Mouse (Mus musculus): ENCODE measurements at regions not wholly inside any gene's neighbourhood (a gene's known extent, or its start where the extent isn't known, plus 50 kb on each side); places are given as distances from the start of the nearest gene placed in this dataset.

GRCm38 (mm10) chrX:53976273-53977135 is 179.0 kb upstream of the Xlr start:
- Histone ChIP-seq H3K4me1 (ENCODE audit: insufficient read depth) (no peaks in the 10 kb centered on the region), H3K27ac (ENCODE audit: low read depth) (no peak overlapping the region), H3K4me2 (peak overlapping the region; percentile 64), H3K36me3 (ENCODE audit: insufficient read depth) (no peaks in the 10 kb centered on the region), H3K4me3 (ENCODE audit: low read depth, low read length) (peak overlapping the region; percentile 32), H3K9ac (no peak overlapping the region), H3K27me3 (ENCODE audit: insufficient read depth, low read length) (no peaks in the 10 kb centered on the region), H3K9me3 (ENCODE audit: low read depth, low read length) (no peaks in the 10 kb centered on the region)
- 8% methylated on average over 39 of the region's 42 CpGs for WGBS
- no peak for TF ChIP-seq CTCF (IDR thresholded peaks at IDR 0.05; ENCODE audit: low read depth)
- DNase-seq (peak; percentile 2), ATAC-seq (ENCODE audit: insufficient read depth) (peak; percentile 71; the same call in 1 of the 2 replicates)

- TF ChIP-seq CTCF (IDR thresholded peaks at IDR 0.05; ENCODE audit: low read depth): no peak
- ATAC-seq (ENCODE audit: insufficient read depth): peak; percentile 38; the same call in 1 of the 2 replicates
- DNase-seq: peak; percentile 1
- Histone ChIP-seq H3K36me3 (ENCODE audit: insufficient read depth) (no peaks in the 10 kb centered on the region), H3K4me1 (ENCODE audit: insufficient read depth) (no peaks in the 10 kb centered on the region), H3K9ac (no peak overlapping the region), H3K4me2 (peak overlapping the region; percentile 64), H3K9me3 (ENCODE audit: low read depth, low read length) (no peaks in the 10 kb centered on the region), H3K4me3 (ENCODE audit: low read depth, low read length) (peak overlapping the region; percentile 32), H3K27me3 (ENCODE audit: insufficient read depth, low read length) (no peaks in the 10 kb centered on the region), H3K27ac (ENCODE audit: low read depth) (no peak overlapping the region)
- WGBS: 12% methylated on average over 22 of the region's 28 CpGs
These were observed 178.2 kb upstream of the Xlr start for GRCm38 (mm10) chrX:53975545-53976272.

DNA sequence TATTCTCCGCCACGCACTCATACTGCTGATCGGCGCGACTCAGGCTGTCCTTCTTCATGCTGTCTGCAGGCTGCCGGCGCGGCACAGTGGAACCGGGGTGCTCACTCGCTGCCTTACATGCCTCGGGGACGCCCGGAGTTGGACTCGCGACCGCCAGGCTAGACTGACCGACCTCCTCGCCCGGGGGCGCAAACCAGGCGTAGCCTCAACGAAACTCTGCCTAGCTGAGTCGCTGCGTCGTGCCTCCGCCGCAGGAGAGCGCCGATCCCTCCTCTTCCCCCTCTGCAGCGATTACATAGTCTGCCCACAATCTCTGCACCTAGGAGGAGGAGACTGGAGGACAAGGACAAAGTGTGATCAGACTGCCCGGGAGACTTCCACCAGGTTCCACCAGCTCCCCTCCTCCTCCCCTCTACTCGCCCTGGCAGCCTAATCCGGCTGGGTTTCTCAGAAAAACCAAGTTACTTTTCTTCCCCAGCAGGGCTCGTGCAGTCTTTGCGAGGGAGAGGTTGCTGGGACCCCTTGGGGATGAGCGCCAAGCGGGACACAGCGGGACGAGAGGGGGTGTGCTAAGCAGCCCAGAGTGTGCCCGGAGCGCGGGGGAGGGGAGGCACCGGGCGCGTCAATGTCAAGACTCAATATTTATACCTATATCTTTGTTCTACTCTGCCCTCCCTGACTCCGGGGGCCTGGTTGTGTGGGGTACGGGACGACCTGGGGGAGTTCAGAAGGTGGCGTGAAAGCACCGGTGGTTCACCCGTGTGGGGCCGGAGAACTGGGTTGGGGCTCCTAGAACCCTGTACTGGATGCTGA is 177.4 kb upstream of the Xlr start:
- ATAC-seq (ENCODE audit: insufficient read depth) (peak; percentile 38; the same call in 1 of the 2 replicates), DNase-seq (peak; percentile 9)
- Histone ChIP-seq H3K27me3 (ENCODE audit: insufficient read depth, low read length) (no peaks in the 10 kb centered on the region), H3K4me2 (peak overlapping the region; percentile 64), H3K36me3 (ENCODE audit: insufficient read depth) (no peaks in the 10 kb centered on the region), H3K27ac (ENCODE audit: low read depth) (no peak overlapping the region), H3K9ac (peak overlapping the region; percentile 9; the same call in 1 of the 2 replicates), H3K4me3 (ENCODE audit: low read depth, low read length) (peak overlapping the region; percentile 32), H3K9me3 (ENCODE audit: low read depth, low read length) (no peaks in the 10 kb centered on the region), H3K4me1 (ENCODE audit: insufficient read depth) (no peaks in the 10 kb centered on the region)
- TF ChIP-seq CTCF (IDR thresholded peaks at IDR 0.05; ENCODE audit: low read depth): no peak
- WGBS: 19% methylated on average over 42 of the region's 52 CpGs
